Mouse (Mus musculus) limb, embryonic 15.5 days (tissue): ENCODE results near the gene Banp. TPM values are rescaled to one million over a fixed set of nuclear protein-coding genes. Genes with fewer than 3 reads are reported as not detected.

Experiments used
- microRNA-seq: library from miRNA; unstranded; fragments of <30 nt; microRNA quantifications from one replicate; pipeline ENCODE4, GENCODE M21; 2016
- polyA plus RNA-seq: library from polyadenylated mRNA; unstranded; fragments of >200 nt; fragmentation: Nextera tagmentation; extraction: Ambion mirVana; gene quantifications from 2 replicates; pipeline ENCODE4 v1.2.1, GENCODE M21; 2015

Banp gene
- polyA plus RNA-seq, 1 experiment from 2014 or later = 42.3 TPM

Small RNA genes lying within 50 kb of the gene (microRNA-seq; reads per million reads assigned to microRNA genes)
- not detected for gene Mir7237

Other genes starting within 250 kb of the Banp start
- gene Jph3, start 220.1 kb upstream of the Banp start, polyA plus RNA-seq = 0.36 and 0.49 TPM in 2 replicates
- gene Klhdc4, start 120.2 kb upstream of the Banp start, polyA plus RNA-seq = 31.5 and 34.2 TPM in 2 replicates
- gene Slc7a5, start 42.1 kb upstream of the Banp start, polyA plus RNA-seq = 24.5 and 27.4 TPM in 2 replicates
- 0.17 TPM in 1 of 2 replicates, not detected in the other for gene Car5a, start 4.8 kb upstream of the Banp start, polyA plus RNA-seq